Mouse (Mus musculus) hindbrain, postnatal 0 days (tissue): ENCODE results near the gene Fbxo48. TPM values are rescaled to one million over a fixed set of nuclear protein-coding genes. Genes with fewer than 3 reads are reported as not detected.

Experiments
- ATAC-seq: fragments of 200-750 bp; cut with Nextera tagmentation; 2 replicates; pipeline ENCODE4 v1.8.0; 2017; ENCODE audit warnings: mild to moderate bottlenecking, moderate TSS enrichment, moderate library complexity
- DNase-seq: peaks from one replicate; pipeline ENCODE4 v3.0.0-alpha.2; 2015; ENCODE audit warnings: low spot score
- H3K27ac ChIP-seq: fragments of 300-500 bp; sonication (generic); 2 replicates; pipeline ENCODE4 v1.5.1; 2014; ENCODE audit warnings: mild to moderate bottlenecking
- H3K27me3 ChIP-seq: fragments of 300-500 bp; sonication (generic); 2 replicates; pipeline ENCODE4 v1.6.1; 2014; ENCODE audit warnings: low read length, mixed read lengths; ENCODE audit not compliant: insufficient read depth
- H3K36me3 ChIP-seq: fragments of 300-500 bp; sonication (generic); 2 replicates; pipeline ENCODE4 v1.6.1; 2014; ENCODE audit warnings: low read length, mixed read lengths; ENCODE audit not compliant: insufficient read depth
- H3K4me1 ChIP-seq: fragments of 300-500 bp; sonication (generic); 2 replicates; pipeline ENCODE4 v1.6.1; 2014; ENCODE audit warnings: antibody characterized with exemption, low read length, mixed read lengths; ENCODE audit not compliant: insufficient read depth
- H3K4me2 ChIP-seq: fragments of 300-500 bp; sonication (generic); 2 replicates; pipeline ENCODE4 v1.6.1; 2014; ENCODE audit warnings: low read depth, mild to moderate bottlenecking, low read length, moderate library complexity, mixed read lengths
- H3K4me3 ChIP-seq: fragments of 300-500 bp; sonication (generic); 2 replicates; pipeline ENCODE4 v1.5.1; 2014; ENCODE audit warnings: low read length
- H3K9ac ChIP-seq: fragments of 300-500 bp; sonication (generic); replicated peaks from 2 replicates; pipeline ENCODE4 v1.6.1; 2014; ENCODE audit warnings: mild to moderate bottlenecking, low read length, moderate library complexity, mixed read lengths
- H3K9me3 ChIP-seq: fragments of 300-500 bp; sonication (generic); 2 replicates; pipeline ENCODE4 v1.6.1; 2016; ENCODE audit warnings: low read length, mixed read lengths
- CTCF ChIP-seq: IDR thresholded peaks from 2 replicates; pipeline ENCODE4 v1.5.1; 2016; ENCODE audit warnings: antibody characterized with exemption, control low read depth, low read depth
- WGBS: fragments of 180-500 bp; shearing (Covaris S2); extraction: QIAGEN DNeasy Blood & Tissue Kit; methylation state at CpG from one replicate; pipeline ENCODE4 v1.1.7; 2014; 5-methylcytosine and 5-hydroxymethylcytosine counted together
- polyA plus RNA-seq: library from polyadenylated mRNA; unstranded; fragments of >200 nt; fragmentation: Nextera tagmentation; extraction: Ambion mirVana; gene quantifications from 2 replicates; pipeline ENCODE4 v1.2.1, GENCODE M21; 2015
- total RNA-seq: library from RNA; depleted of rRNA; stranded (reverse); fragments of >200 nt; gene quantifications from 2 replicates; pipeline ENCODE4 v1.2.3, GENCODE M21; 2014

Fbxo48 gene
- total and polyA plus RNA-seq, 2 experiments from 2014 or later, result 0.54 to 0.78 TPM

DNA sequence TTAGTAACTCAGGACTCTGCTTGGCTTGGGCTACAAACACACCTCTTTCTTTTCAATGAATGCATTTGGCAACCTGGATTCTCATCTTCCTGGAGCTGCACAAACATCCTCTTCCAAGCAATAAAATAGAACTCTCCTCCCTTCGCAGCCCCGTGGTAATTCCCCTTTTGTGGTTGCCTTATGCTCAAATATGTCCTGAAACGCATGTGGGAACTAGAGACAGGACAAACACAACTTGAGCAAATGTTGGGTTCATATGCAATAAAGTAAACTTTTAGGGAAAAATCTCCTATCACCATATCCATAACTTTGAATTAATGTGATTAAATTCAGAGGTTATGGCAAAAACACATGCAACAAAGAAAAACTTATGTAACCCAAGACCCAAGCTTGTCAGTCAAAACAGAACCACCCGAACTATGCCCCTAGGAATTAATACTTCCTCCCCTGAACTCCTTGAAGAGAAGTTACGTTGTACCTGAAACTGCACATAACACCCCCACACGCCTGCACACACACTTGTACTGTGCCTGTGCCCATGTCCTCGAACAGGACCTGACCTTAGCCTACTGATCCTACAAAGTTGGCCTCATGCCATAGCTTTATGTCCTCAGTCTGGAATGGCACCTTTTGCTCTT is 35.5 kb downstream of the Fbxo48 start:
- TF ChIP-seq CTCF, result no peak
- 95% methylated on average over 7 of the region's 7 CpGs for WGBS
- H3K36me3 ChIP-seq, result no peaks in the 10 kb centered on the region
- DNase-seq (no peak), ATAC-seq (no peak)
- H3K9ac ChIP-seq, result no peak overlapping the region
- H3K4me3 ChIP-seq, result no peak overlapping the region
- no peaks in the 10 kb centered on the region for H3K4me1 ChIP-seq
- H3K4me2 ChIP-seq, result no peak overlapping the region
- no peaks in the 10 kb centered on the region for H3K9me3 ChIP-seq
- H3K27me3 ChIP-seq, result no peaks in the 10 kb centered on the region
- H3K27ac ChIP-seq, result no peak overlapping the region

DNA sequence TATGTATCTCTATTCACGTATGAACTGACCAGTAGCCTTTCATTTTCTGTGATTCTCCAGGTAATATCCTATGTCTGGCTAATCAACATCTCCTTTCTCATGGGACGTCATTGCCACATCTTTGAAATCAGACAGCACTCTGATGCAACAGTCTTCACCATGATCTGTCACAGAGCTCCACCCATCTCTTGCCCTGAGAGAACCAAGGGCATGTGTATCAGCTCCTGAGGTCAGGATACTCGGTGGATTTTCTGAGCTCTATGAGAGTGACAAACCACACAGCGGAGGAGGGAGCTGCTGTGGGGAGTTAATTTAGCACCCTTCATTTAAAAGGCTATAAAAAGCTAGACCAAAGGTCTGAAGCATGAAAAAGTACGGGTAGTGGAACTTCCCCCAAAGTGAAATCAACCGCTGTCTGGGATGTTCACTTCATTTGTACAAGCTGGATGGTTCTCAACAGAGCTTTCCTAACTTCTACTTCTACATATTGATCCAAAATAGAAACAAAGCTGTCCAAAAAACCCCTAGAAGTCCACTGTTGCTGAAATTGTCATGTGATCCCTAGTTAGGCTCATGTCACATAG is 36.7 kb downstream of the Fbxo48 start:
- no peaks in the 10 kb centered on the region for H3K27me3 ChIP-seq
- no peaks in the 10 kb centered on the region for H3K4me1 ChIP-seq
- H3K4me3 ChIP-seq, result no peak overlapping the region
- H3K27ac ChIP-seq, result no peak overlapping the region
- WGBS, result 87% methylated on average over 6 of the region's 6 CpGs
- ATAC-seq, result no peak
- no peak for DNase-seq
- no peak overlapping the region for H3K4me2 ChIP-seq
- no peak overlapping the region for H3K9ac ChIP-seq
- no peak for TF ChIP-seq CTCF
- no peaks in the 10 kb centered on the region for H3K9me3 ChIP-seq
- peaks cover 5% of the 10 kb centered on the region; the same call in 1 of the 2 replicates for H3K36me3 ChIP-seq

DNA sequence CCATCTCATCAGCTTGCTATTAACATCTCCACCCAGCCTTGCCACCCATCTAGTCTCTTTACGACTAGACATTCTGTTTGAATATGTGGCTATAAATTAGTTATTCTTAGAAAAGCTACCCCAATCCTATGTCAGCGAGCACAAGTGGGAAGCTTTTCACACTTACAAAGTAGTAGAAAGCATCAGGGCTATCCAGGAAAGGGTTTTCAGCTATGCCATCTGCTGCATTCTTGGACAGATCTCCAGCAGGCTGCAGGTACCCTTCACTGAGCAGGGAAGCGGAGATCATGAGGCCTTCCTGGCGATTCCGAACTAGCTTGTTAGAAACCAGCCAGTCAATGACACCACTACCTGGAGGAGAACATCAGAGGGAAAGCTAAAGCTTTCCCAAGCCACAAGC is 38.7 kb downstream of the Fbxo48 start:
- Histone ChIP-seq H3K27ac (no peak overlapping the region), H3K9me3 (no peaks in the 10 kb centered on the region), H3K27me3 (no peaks in the 10 kb centered on the region), H3K36me3 (peaks cover 5% of the 10 kb centered on the region; the same call in 1 of the 2 replicates), H3K4me2 (no peak overlapping the region), H3K9ac (no peak overlapping the region), H3K4me3 (no peak overlapping the region), H3K4me1 (no peaks in the 10 kb centered on the region)
- ATAC-seq (no peak), DNase-seq (no peak)
- whole genome bisulfite sequencing, result 92% methylated on average over 5 of the region's 5 CpGs
- no peak for TF ChIP-seq CTCF

DNA sequence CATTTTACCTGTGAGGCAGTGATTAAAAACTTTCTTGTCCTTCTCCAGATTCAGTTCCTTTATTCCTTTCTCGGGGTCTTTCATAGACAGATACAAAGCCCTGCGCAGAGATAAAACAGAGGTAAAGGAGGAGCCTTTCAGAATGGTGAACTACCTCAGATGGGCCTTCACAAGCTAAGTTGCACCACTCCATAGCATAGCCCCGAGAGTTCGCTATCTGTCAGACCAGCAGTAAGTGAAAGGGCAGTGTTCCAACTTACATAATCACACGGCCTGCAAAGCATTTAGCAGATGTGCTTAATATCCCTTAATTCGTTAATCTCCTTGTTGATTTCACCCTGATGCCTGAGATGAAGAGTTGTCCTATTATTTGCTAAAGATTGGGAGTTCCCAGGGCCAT is 41.7 kb downstream of the Fbxo48 start:
- H3K9ac ChIP-seq, result no peak overlapping the region
- ATAC-seq (no peak), DNase-seq (no peak)
- H3K36me3 ChIP-seq, result peaks cover 5% of the 10 kb centered on the region; the same call in 1 of the 2 replicates
- no peak overlapping the region for H3K4me2 ChIP-seq
- no peak for TF ChIP-seq CTCF
- H3K9me3 ChIP-seq, result no peaks in the 10 kb centered on the region
- H3K4me1 ChIP-seq, result no peaks in the 10 kb centered on the region
- H3K27me3 ChIP-seq, result no peaks in the 10 kb centered on the region
- no peak overlapping the region for H3K27ac ChIP-seq
- no peak overlapping the region for H3K4me3 ChIP-seq
- WGBS, result 83% methylated on average over 6 of the region's 6 CpGs

DNA sequence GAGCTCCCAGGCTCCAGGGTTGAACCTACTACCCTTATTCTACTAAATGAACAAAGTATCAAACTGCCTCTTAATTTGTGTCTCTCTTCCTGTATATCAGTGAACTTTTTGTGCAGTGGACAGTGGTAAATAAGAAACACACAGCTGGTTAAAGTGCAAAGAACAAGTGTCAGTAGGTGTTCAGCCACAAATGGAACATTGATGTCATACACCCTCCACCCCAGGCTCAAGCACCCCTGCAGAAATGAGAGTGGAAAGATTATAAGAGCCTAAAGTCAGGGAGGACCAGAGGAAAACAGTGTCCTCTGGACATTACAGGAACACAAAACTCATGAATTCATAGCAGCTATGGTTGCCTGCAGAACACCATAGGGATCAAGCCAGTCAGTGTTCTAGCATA is 45.6 kb downstream of the Fbxo48 start:
- peaks cover 5% of the 10 kb centered on the region; the same call in 1 of the 2 replicates for H3K36me3 ChIP-seq
- ATAC-seq, result no peak
- no peak overlapping the region for H3K4me2 ChIP-seq
- no peaks in the 10 kb centered on the region for H3K4me1 ChIP-seq
- H3K27me3 ChIP-seq, result no peaks in the 10 kb centered on the region
- no peaks in the 10 kb centered on the region for H3K9me3 ChIP-seq
- TF ChIP-seq CTCF, result no peak
- H3K27ac ChIP-seq, result no peak overlapping the region
- DNase-seq, result no peak
- H3K4me3 ChIP-seq, result no peak overlapping the region
- H3K9ac ChIP-seq, result no peak overlapping the region

DNA sequence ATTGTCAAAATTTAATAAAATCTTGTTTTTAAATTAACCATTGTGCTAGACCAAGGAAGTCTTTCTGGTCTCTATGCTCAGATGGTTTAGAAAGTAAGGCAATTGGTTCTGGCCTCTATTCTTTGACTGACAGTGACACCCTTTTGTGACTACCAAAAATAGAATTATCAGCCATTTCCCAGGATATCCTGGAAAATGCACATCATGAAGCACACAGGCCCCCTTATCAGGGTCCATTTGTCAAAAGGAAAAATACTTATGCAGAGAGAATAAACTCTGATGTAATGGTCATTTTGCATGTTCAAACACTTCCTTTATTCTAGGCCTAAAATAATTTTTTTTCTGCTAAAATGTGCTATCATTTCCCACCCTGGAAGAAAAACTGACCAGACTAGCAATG is 46.3 kb downstream of the Fbxo48 start:
- no peak for TF ChIP-seq CTCF
- no peaks in the 10 kb centered on the region for H3K9me3 ChIP-seq
- no peak overlapping the region for H3K27ac ChIP-seq
- DNase-seq, result no peak
- H3K4me2 ChIP-seq, result no peak overlapping the region
- H3K4me1 ChIP-seq, result no peaks in the 10 kb centered on the region
- H3K4me3 ChIP-seq, result no peak overlapping the region
- H3K36me3 ChIP-seq, result peaks cover 2% of the 10 kb centered on the region; the same call in 1 of the 2 replicates
- no peak overlapping the region for H3K9ac ChIP-seq
- ATAC-seq, result no peak
- H3K27me3 ChIP-seq, result no peaks in the 10 kb centered on the region

DNA sequence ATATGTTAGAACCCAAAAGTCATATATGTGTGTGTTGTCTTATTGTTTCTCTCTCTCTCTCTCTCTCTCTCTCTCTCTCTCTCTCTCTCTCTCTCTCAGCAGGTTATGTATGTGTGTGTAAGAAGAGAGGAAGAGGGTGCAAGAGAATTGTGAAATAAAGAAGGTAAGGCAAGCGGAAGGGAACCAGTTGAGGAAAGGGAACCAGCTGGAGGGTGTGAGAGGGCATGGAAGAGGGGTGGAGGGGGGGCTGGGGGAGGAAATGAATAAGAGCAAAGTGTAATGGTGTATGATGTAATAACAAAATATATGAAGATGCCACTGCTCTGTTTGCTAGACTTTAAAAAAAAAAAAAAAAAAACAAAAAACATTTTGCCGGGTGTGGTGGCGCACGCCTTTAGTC is 48.2 kb downstream of the Fbxo48 start:
- Histone ChIP-seq H3K9ac (no peak overlapping the region), H3K4me2 (no peak overlapping the region), H3K36me3 (no peaks in the 10 kb centered on the region), H3K4me1 (no peaks in the 10 kb centered on the region), H3K4me3 (no peak overlapping the region), H3K9me3 (no peaks in the 10 kb centered on the region), H3K27me3 (no peaks in the 10 kb centered on the region), H3K27ac (no peak overlapping the region)
- TF ChIP-seq CTCF, result no peak
- DNase-seq (no peak), ATAC-seq (no peak)
- WGBS, result 95% methylated on average over 4 of the region's 4 CpGs
